Mouse (Mus musculus): ENCODE measurements around the gene Ghrh. TPM values are rescaled to one million over a fixed set of nuclear protein-coding genes. Genes with fewer than 3 reads are reported as not detected.

Ghrh gene
- polyA plus RNA-seq, 1 experiment = not detected

DNA sequence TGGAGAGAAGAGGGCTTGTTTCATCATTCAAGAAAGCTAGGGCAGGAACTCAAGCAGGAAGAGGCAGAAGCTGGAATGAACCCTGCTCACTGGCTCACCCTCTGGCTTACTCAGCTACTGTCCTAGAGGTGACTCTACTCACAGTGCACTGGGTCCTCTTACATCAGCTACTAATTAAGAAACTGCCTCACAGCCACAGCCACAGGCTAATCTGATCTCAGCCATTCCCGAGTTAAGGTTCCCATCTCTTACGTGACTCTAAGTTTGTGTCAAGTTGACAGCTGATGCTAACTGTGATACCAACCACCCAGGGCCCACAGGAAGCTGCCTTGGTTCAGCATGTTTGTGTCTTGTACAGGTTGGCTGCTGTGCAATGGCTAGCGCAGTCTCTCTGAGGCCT, 15.7 kb upstream of the Ghrh start:
- no peak for TF ChIP-seq GATA1 (IDR thresholded peaks at IDR 0.05; ENCODE audit: low read length)

DNA sequence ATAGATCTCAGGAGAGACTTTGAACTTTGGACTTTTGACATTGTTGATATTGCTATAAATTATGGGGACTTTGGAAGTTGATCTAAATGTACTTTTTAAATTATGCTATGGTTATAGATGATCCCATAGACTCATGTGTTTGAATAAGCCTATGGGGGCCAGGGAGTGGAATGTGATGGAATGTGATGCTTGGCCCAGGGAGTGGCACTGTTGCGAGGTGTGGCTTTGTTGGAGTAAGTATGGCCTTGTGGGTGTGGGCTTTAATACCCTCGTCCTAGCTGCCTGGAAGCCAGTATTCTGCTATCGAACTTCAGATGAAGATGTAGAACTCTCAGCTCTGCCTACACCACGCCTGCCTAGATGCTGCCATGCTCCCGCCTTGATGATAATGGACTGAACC, 12.7 kb upstream of the Ghrh start:
- no peak for TF ChIP-seq GATA1 (IDR thresholded peaks at IDR 0.05; ENCODE audit: low read length)

- TF ChIP-seq GATA1 (IDR thresholded peaks at IDR 0.05; ENCODE audit: low read length) = no peak
Observed at GRCm38 (mm10) chr2:157354106-157354505, 6.8 kb upstream of the Ghrh start.

GRCm38 (mm10) chr2:157353183-157353582, 5.9 kb upstream of the Ghrh start:
- no peak for TF ChIP-seq GATA1 (IDR thresholded peaks at IDR 0.05; ENCODE audit: low read length)

GRCm38 (mm10) chr2:157349121-157349778, 1.9 kb upstream of the Ghrh start:
- no peak for TF ChIP-seq GATA1 (IDR thresholded peaks at IDR 0.05; ENCODE audit: low read length)

GRCm38 (mm10) chr2:157343337-157343736, 4.0 kb downstream of the Ghrh start:
- TF ChIP-seq GATA1 (IDR thresholded peaks at IDR 0.05; ENCODE audit: low read length) = no peak

DNA sequence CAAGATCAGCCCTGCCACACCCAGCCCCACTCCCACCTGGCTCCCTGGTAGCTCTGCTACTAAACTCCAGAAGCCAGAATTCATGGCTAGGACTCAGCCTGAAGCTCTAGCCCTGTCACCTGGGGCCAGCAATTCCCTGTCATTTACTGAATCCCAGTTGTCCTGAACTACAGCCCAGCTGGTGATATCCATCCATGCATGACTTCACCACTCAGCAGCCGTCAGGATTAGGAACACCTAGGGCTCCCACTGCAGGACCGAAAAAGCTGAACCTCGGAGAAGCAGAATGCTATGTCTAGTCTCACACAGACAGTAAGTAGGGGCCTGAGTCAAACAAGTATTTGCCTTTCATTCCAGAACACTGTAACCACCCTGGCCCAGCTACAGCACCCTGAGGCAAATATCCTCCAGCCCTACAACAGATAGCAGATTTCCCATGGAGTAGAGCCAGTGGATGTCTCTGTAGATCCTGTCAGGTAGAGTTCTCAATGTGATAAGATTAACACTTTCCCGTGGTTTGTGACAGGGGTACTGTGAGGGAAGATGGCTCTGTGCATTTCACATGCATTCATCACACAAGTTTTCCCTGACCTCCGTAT, 4.9 kb downstream of the Ghrh start:
- no peak for TF ChIP-seq GATA1 (IDR thresholded peaks at IDR 0.05; ENCODE audit: low read length)

DNA sequence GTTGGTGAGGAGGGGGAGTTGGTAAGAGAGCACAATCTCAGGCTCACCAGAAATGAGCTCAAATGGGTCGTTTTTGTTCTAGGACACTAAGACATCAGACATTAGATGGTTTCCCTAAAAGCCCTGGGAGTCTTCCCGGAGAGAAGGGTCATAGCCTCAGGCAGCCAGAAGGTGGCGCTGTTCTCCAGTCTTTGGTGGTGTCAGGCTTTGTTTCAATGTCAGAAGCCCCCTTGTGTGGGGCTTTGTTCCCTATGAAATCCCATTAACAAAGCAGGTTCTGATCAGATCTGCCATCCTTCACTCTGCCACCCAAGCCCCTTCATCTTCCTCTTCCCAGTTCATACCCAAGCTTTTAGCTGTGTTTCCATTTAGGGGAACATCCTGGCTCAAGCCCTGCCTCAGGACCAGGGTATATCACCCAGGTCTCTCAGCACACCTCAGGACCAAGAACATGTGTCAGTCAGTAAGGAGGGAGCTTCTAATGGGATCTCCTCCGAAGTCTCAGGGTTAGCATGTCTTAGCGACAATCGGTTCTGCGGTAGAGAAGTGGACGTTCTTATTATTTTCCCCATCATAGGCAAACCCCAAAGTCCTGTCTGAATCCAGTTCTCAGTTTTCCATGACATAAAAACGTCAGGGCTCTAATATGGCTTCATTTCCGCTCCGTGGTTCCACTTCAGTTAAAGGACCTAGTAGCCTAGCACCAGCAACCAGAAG, 5.6 kb downstream of the Ghrh start:
- TF ChIP-seq GATA1 (IDR thresholded peaks at IDR 0.05; ENCODE audit: low read length) = no peak

DNA sequence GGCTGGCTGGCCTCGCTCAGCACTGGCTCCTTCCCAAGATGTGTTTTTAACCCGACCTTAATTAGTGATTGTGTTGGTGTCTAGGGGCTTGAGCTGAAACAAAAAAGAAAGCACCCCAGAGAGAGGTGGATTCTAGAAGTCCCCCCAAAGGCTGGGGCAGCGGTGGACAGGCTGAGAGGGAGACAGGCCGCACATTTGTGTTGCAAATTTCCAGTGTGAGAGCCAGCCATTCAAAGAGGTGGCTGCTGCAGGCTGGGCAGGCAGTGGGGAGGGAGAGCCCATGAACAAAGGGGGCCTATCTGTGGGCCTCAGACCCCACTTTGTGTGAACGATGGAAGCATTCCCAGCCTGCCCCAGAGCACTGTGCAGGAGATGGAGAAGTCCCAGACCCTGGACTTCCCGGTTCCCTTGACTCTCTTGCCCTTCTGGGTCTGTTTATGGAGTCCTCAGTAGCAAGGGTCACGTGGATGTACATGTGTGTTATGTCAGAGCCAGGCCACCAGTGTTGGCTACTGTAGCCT, 7.0 kb downstream of the Ghrh start:
- TF ChIP-seq GATA1 (IDR thresholded peaks at IDR 0.05; ENCODE audit: low read length) = no peak

- no peak for TF ChIP-seq GATA1 (IDR thresholded peaks at IDR 0.05; ENCODE audit: low read length)
Observed at GRCm38 (mm10) chr2:157339532-157339931, 7.8 kb downstream of the Ghrh start.

DNA sequence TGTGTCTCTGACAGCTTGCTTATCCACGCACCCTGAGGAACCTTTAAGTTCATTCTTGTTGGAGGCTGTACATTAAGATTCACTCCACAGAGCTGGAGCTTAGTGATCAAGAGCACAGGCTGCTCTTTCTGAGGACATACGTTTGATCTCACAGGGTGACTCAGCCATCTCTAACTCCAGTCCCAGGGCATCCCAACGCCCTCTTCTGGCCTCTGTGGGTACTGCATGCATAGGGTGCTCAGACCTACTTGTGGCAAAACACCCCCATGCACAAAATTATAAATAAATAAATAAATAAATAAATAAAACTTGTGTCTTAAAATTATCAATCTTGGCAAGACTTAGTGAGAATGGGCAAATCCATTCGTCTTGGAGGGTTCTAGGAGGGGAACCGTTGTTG, 8.6 kb downstream of the Ghrh start:
- TF ChIP-seq GATA1 (IDR thresholded peaks at IDR 0.05; ENCODE audit: low read length) = no peak

GRCm38 (mm10) chr2:157332059-157332458, 15.2 kb downstream of the Ghrh start:
- TF ChIP-seq GATA1 (IDR thresholded peaks at IDR 0.05; ENCODE audit: low read length) = no peak

- TF ChIP-seq GATA1 (IDR thresholded peaks at IDR 0.05; ENCODE audit: low read length) = no peak
Observed at GRCm38 (mm10) chr2:157328570-157328969, 18.7 kb downstream of the Ghrh start.

DNA sequence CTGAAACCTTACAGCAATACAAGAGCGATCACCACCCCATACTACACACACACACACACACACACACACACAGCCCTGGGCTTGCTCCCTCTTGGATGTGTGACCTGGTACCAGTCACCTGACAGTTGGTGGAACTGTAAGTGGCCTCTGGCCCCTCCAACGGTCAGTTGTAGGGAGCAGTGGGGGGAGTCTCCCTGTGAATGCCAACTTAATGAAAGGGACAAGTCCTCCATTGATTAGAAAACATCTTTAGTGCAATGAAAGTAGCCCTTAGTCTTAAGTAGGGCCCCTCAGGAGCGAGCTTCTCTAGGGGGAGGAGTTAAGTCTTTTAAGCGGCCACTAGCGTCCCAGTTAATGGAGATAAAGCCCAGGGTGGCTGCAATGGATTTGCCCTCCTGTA, 19.2 kb downstream of the Ghrh start:
- no peak for TF ChIP-seq GATA1 (IDR thresholded peaks at IDR 0.05; ENCODE audit: low read length)

DNA sequence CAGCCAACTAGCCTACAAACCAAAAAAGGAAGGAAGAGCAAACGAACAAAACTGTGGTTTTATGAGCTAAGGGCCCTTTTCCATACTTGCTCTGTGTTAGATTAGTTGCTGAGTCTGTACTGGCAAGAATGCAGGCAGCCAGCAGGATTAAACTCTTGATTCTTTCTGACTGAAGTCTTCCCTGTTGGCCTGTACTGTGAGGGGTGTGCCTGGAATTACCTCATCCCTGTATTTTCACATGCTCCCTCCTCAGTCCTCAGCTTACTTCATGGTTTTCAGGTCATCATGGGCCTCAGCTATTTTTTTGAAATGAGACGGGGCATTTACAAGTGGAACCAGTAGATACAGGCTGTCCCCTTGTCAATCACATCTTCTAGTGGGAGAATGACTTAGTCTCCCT, 22.1 kb downstream of the Ghrh start:
- no peak for TF ChIP-seq GATA1 (IDR thresholded peaks at IDR 0.05; ENCODE audit: low read length)

GRCm38 (mm10) chr2:157322029-157322766, 25.1 kb downstream of the Ghrh start:
- no peak for TF ChIP-seq GATA1 (IDR thresholded peaks at IDR 0.05; ENCODE audit: low read length)

Measured in G1E-ER4 (cell line).